Mouse (Mus musculus): ENCODE data around the gene Psmd7. TPM values are rescaled to one million over a fixed set of nuclear protein-coding genes. Genes with fewer than 3 reads are reported as not detected.
A peak's percentile ranks its signal among the peaks of the same experiment; 100 is the strongest.
"Not testable (repeated sequence)": the region's sequence is repeated elsewhere in the genome, so short reads cannot be mapped to it uniquely, and the experiment has no call there.

The Psmd7 gene
- 86.9 and 130 TPM in 2 replicates for total RNA-seq (2017)

GRCm38 (mm10) chr8:107587995-107588780, at the start of gene Psmd7:
Gene Psmd7, minus strand, starts transcription at chr8:107588464.
- peak; percentile 98 to 99 for ATAC-seq (replicated peaks in 1 of 2; ENCODE audit: insufficient read depth in 1 of 2, low FRiP score in 2 of 2, low TSS enrichment in 1 of 2, low read depth in 1 of 2, poor library complexity in 2 of 2, severe bottlenecking in 2 of 2)

GRCm38 (mm10) chr8:107633734-107634133, 45.5 kb upstream of the Psmd7 start:
- ATAC-seq (replicated peaks in 1 of 2; ENCODE audit: insufficient read depth in 1 of 2, low FRiP score in 2 of 2, low TSS enrichment in 1 of 2, low read depth in 1 of 2, poor library complexity in 2 of 2, severe bottlenecking in 2 of 2) = no peak

GRCm38 (mm10) chr8:107629701-107630100, 41.4 kb upstream of the Psmd7 start:
- no peak for ATAC-seq (replicated peaks in 1 of 2; ENCODE audit: insufficient read depth in 1 of 2, low FRiP score in 2 of 2, low TSS enrichment in 1 of 2, low read depth in 1 of 2, poor library complexity in 2 of 2, severe bottlenecking in 2 of 2)

- ATAC-seq (replicated peaks in 1 of 2; ENCODE audit: insufficient read depth in 1 of 2, low FRiP score in 2 of 2, low TSS enrichment in 1 of 2, low read depth in 1 of 2, poor library complexity in 2 of 2, severe bottlenecking in 2 of 2) = no peak
These were observed 40.4 kb upstream of the Psmd7 start for GRCm38 (mm10) chr8:107628501-107629149.

- ATAC-seq (replicated peaks in 1 of 2; ENCODE audit: insufficient read depth in 1 of 2, low FRiP score in 2 of 2, low TSS enrichment in 1 of 2, low read depth in 1 of 2, poor library complexity in 2 of 2, severe bottlenecking in 2 of 2) = no peak
These were observed 39.6 kb upstream of the Psmd7 start for GRCm38 (mm10) chr8:107627881-107628280.

GRCm38 (mm10) chr8:107624301-107624700, 36.0 kb upstream of the Psmd7 start:
- not testable (repeated sequence) for ATAC-seq (replicated peaks in 1 of 2; ENCODE audit: insufficient read depth in 1 of 2, low FRiP score in 2 of 2, low TSS enrichment in 1 of 2, low read depth in 1 of 2, poor library complexity in 2 of 2, severe bottlenecking in 2 of 2)

GRCm38 (mm10) chr8:107621930-107622623, 33.8 kb upstream of the Psmd7 start:
- no peak for ATAC-seq (replicated peaks in 1 of 2; ENCODE audit: insufficient read depth in 1 of 2, low FRiP score in 2 of 2, low TSS enrichment in 1 of 2, low read depth in 1 of 2, poor library complexity in 2 of 2, severe bottlenecking in 2 of 2)

- ATAC-seq (replicated peaks in 1 of 2; ENCODE audit: insufficient read depth in 1 of 2, low FRiP score in 2 of 2, low TSS enrichment in 1 of 2, low read depth in 1 of 2, poor library complexity in 2 of 2, severe bottlenecking in 2 of 2) = no peak
These were observed 32.9 kb upstream of the Psmd7 start for GRCm38 (mm10) chr8:107621136-107621535.

GRCm38 (mm10) chr8:107618499-107618898, 30.2 kb upstream of the Psmd7 start:
- no peak for ATAC-seq (replicated peaks in 1 of 2; ENCODE audit: insufficient read depth in 1 of 2, low FRiP score in 2 of 2, low TSS enrichment in 1 of 2, low read depth in 1 of 2, poor library complexity in 2 of 2, severe bottlenecking in 2 of 2)

GRCm38 (mm10) chr8:107613411-107613810, 25.1 kb upstream of the Psmd7 start:
- ATAC-seq (replicated peaks in 1 of 2; ENCODE audit: insufficient read depth in 1 of 2, low FRiP score in 2 of 2, low TSS enrichment in 1 of 2, low read depth in 1 of 2, poor library complexity in 2 of 2, severe bottlenecking in 2 of 2) = no peak

GRCm38 (mm10) chr8:107610845-107611244, 22.6 kb upstream of the Psmd7 start:
- no peak for ATAC-seq (replicated peaks in 1 of 2; ENCODE audit: insufficient read depth in 1 of 2, low FRiP score in 2 of 2, low TSS enrichment in 1 of 2, low read depth in 1 of 2, poor library complexity in 2 of 2, severe bottlenecking in 2 of 2)

- no peak for ATAC-seq (replicated peaks in 1 of 2; ENCODE audit: insufficient read depth in 1 of 2, low FRiP score in 2 of 2, low TSS enrichment in 1 of 2, low read depth in 1 of 2, poor library complexity in 2 of 2, severe bottlenecking in 2 of 2)
These were observed 20.5 kb upstream of the Psmd7 start for GRCm38 (mm10) chr8:107608751-107609150.

GRCm38 (mm10) chr8:107603026-107603425, 14.8 kb upstream of the Psmd7 start:
- no peak; a peak in 1 of 4 replicates for ATAC-seq (replicated peaks in 1 of 2; ENCODE audit: insufficient read depth in 1 of 2, low FRiP score in 2 of 2, low TSS enrichment in 1 of 2, low read depth in 1 of 2, poor library complexity in 2 of 2, severe bottlenecking in 2 of 2)

- no peak for ATAC-seq (replicated peaks in 1 of 2; ENCODE audit: insufficient read depth in 1 of 2, low FRiP score in 2 of 2, low TSS enrichment in 1 of 2, low read depth in 1 of 2, poor library complexity in 2 of 2, severe bottlenecking in 2 of 2)
These were observed 11.4 kb upstream of the Psmd7 start for GRCm38 (mm10) chr8:107599691-107600090.

GRCm38 (mm10) chr8:107597731-107598130, 9.5 kb upstream of the Psmd7 start:
- ATAC-seq (replicated peaks in 1 of 2; ENCODE audit: insufficient read depth in 1 of 2, low FRiP score in 2 of 2, low TSS enrichment in 1 of 2, low read depth in 1 of 2, poor library complexity in 2 of 2, severe bottlenecking in 2 of 2) = no peak

- ATAC-seq (replicated peaks in 1 of 2; ENCODE audit: insufficient read depth in 1 of 2, low FRiP score in 2 of 2, low TSS enrichment in 1 of 2, low read depth in 1 of 2, poor library complexity in 2 of 2, severe bottlenecking in 2 of 2) = no peak
These were observed 6.6 kb upstream of the Psmd7 start for GRCm38 (mm10) chr8:107594817-107595216.

GRCm38 (mm10) chr8:107593967-107594729, 5.9 kb upstream of the Psmd7 start:
- no peak for ATAC-seq (replicated peaks in 1 of 2; ENCODE audit: insufficient read depth in 1 of 2, low FRiP score in 2 of 2, low TSS enrichment in 1 of 2, low read depth in 1 of 2, poor library complexity in 2 of 2, severe bottlenecking in 2 of 2)
